Mouse (Mus musculus) megakaryocyte, embryonic 14.5 days (primary cell): Measurements from ENCODE around the gene Kcnt1.

Source experiments
- FLI1 ChIP-seq: IDR thresholded peaks from 2 replicates; pipeline ENCODE4 v1.6.1; 2012; ENCODE audit warnings: low read length, inconsistent platforms, mixed read lengths
- GATA1 ChIP-seq: IDR thresholded peaks from 3 replicates; pipeline ENCODE4 v1.6.1; 2012; ENCODE audit warnings: mixed read lengths, low read length, inconsistent platforms, borderline replicate concordance

- TF ChIP-seq FLI1 (no peak), GATA1 (no peak)
Observed at GRCm38 (mm10) chr2:25852626-25853025, 10.9 kb upstream of the Kcnt1 start.
